Mouse (Mus musculus) frontal cortex, postnatal 14 days (tissue): ENCODE data around the gene Snrpa1.

Experiments used
- DNase-seq, 2 experiments: peaks; one replicate each; pipeline ENCODE4 v3.0.0; 2022; ENCODE audit warnings: low spot score in 2 of 2

The Snrpa1 gene

DNA sequence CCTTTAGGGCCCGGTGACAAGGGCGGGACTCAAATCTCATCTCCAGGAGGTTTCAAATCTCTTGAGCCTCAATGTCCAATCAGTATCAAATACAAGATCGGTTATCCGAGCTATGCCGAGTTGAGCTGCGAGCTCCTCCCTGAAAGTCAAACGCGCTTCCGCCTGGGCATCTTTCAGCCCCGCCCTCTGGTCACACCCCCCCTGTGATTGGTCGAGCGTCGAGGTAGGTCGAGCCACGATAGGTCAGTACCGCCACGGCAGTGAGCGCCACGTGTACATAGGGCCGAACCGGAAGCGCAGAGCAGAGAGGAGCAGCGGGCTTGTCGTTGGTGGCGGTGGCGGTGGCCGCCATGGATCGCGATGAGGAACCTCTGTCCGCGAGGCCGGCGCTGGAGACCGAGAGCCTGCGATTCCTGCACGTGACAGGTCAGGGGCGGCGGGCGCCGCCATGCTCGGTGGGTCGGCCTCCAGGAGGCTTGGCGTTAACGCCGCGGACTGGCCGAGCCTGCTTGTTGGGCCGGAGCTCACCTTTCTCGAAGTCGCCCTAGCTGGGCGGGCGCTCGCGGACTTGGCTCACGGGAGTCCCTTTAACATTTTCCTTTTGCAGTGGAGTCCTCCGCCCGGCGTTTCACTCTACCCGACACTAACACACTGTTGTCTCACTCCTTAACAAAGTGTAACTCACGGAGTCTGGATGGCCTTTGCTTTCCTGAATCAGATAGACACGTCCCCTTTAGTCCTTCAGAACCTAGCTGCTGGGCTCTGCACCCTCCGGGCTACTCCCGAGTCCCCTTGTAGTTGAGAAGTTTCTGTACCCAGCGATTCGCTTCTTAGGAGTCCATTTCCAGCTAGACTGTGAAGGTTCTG lies 20.8 kb downstream of the Snrpa1 start, which contains the start of gene Selenos:
Selenos (plus strand) TSS at position 286 of the 867 bp plus-strand sequence.
- peak; percentile 94 to 95 for DNase-seq

DNA sequence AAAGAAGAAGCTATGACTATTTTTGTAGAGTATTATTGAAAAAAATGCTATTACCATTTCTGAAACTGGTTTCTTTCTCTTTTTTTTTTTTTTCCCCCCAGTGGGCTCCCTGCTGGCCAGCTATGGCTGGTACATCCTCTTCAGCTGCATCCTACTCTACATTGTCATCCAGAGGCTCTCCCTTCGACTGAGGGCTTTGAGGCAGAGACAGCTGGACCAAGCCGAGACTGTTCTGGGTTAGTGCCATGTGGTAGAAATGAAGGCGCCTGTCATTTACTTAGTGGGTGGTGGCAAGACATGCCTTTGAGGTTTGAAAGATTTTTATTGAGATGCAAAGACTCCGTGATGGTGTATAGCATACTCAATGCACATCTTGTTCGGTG lies 21.4 kb downstream of the Snrpa1 start:
- no peak for DNase-seq

GRCm38 (mm10) chr7:66083757-66084156 lies 25.0 kb downstream of the Snrpa1 start:
- no peak for DNase-seq

- DNase-seq = no peak
Measured at GRCm38 (mm10) chr7:66084546-66084945, 25.7 kb downstream of the Snrpa1 start.

- no peak for DNase-seq
Measured at GRCm38 (mm10) chr7:66087652-66088051, 28.8 kb downstream of the Snrpa1 start.

- DNase-seq = no peak
Measured at GRCm38 (mm10) chr7:66088077-66088476, 29.3 kb downstream of the Snrpa1 start.

- DNase-seq = no peak
Measured at GRCm38 (mm10) chr7:66090676-66091190, 31.9 kb downstream of the Snrpa1 start.

- no peak for DNase-seq
Measured at GRCm38 (mm10) chr7:66091553-66091952, 32.8 kb downstream of the Snrpa1 start.

DNA sequence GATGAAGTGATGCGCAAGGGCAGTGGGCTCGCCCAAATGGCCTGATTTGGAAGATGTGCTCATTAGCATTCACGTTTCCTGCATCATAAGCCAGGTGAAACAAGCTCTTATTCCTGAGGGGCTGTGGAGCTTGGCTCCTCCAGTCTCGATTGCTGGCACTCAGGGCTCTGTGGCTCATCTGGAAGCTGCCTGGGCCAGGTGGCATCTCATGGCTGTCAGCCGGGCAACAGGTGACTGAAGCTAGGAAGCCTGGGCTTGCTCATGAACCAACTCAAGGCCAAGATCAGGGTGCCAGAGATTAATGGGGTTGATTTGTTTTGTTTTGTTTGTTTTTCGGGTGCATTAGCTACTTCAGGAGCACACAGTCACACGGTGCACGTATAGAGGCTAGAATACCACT lies 33.9 kb downstream of the Snrpa1 start:
- no peak for DNase-seq

DNA sequence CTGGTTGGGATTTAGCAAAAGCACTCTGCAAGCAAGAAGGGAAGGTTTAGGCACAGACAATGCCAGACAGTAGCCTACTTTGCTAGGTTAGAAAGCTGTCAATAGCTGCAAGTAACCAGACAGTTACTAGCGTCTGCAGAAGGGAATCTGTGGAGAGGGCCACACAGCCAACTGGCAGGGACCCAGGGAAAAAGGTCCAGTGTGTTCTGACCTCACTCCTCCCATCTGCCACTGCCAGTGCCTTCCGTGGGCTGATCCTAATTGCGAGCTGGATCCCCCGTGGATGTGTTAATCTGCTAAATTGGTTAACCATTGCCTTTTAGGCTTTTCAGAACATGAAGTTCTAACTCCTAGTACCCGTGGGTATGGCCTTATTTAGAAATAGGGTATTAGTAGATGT lies 35.3 kb downstream of the Snrpa1 start:
- DNase-seq = no peak

- no peak for DNase-seq
Measured at GRCm38 (mm10) chr7:66098803-66099202, 40.0 kb downstream of the Snrpa1 start.

GRCm38 (mm10) chr7:66101866-66102265 lies 43.1 kb downstream of the Snrpa1 start:
- no peak for DNase-seq

DNA sequence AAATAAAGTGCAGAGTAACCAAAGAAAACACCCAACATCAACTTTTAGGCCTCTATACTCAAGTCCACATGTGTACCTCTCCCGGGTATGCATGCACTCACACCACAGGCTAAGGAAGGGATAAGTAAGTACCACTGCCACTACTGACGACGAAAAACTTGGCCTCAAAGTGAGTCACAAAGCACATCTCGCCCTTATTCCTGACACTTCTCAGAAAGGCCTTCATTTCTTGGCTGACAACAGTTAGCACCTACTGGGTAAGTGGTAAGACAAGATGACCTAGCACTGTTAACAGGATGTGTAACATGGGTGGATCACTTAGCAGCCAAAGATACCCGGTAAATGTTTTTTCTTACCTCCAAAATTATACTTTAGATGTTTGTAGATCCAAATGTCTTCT lies 45.7 kb downstream of the Snrpa1 start:
- DNase-seq = no peak

DNA sequence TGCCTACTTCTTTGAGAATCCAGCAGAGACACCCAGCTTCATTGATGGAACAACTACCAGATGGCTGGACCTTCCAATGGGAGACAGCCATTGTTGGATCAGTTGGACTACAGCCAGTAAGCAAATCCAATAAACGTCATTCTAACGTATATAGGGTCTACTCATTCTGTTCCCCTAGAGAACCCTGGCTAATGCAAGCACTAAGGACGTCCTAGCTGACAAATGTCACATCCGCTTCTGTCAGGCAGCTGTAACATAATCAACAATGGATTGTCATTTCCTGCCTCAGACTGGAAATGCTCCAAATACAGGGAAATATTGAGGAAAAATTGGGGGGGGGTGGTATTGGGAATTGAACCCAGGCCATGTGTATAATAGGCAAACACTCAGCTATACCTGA lies 47.0 kb downstream of the Snrpa1 start:
- DNase-seq = no peak

- no peak for DNase-seq
Measured at GRCm38 (mm10) chr7:66106581-66107056, 47.8 kb downstream of the Snrpa1 start.

- DNase-seq = no peak
Measured at GRCm38 (mm10) chr7:66107206-66107605, 48.4 kb downstream of the Snrpa1 start.

DNA sequence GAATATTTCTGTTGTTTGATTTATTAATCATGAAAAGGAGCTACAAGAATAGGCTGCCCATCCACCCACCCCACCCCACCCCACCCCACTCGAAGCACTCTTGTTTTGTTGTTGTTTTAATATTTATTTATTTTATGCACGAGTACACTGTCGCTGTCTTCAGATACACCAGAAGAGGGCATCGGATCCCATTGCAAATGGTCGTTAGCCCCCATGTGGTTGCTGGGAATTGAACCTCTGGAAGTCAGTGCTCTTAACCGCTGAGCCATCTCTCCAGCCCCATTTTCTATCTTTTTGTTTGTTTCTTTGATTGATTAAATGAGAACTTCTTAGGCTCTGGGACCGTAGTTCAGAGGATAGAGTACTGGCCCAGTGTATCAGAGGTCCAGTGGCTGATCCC lies 49.1 kb downstream of the Snrpa1 start:
- DNase-seq = no peak

DNA sequence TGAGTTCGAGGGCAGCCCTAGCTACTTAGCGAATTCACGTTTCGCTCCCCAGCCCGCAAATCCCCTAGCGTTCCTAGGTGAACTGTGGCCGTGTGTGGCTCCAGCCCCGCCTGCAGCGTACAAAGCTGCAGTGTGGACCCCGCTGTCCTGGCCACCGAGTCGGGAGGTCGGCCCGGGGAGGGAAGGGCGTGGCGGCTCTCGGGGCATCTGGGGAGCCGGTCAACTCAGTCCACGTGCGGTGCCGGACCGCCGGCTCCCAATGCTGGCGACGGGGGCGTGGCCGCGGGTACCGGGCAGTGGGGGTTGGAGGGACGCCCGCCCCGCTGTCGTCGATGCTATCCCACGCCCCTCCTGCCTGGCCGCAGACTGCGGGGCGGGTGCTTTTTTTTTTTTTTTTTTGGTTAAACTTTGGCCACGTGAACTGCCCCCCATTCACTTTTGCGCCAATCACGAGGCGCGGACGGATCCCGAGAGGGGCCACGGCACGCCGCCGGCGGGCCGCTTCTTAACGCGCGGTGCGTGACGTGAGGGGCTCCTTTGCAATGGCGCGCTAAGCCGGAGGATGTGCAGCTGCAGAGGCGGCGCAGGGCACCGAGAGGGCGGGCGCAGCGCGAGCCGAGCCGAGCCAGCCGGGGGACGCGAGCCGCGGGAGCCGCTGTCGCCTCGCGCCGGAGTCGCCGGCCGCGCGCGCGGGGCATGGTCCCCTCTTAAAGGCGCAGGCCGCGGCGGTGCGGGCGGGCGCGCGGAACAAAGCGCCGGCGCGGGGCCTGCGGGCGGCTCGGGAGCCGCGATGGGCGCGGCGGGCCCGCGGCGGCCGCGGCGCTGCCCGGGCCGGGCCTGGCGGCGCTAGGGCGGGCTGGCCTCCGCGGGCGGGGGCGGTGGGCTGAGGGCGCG lies 50.4 kb downstream of the Snrpa1 start, which contains the start of gene Chsy1:
Chsy1 (plus strand) TSS at position 555 of the 894 bp plus-strand sequence.
- peak; percentile 81 to 88 for DNase-seq

- DNase-seq = no peak
Measured at GRCm38 (mm10) chr7:66109855-66110635, 51.2 kb downstream of the Snrpa1 start.

GRCm38 (mm10) chr7:66110636-66111112 lies 51.9 kb downstream of the Snrpa1 start:
- no peak for DNase-seq

GRCm38 (mm10) chr7:66111211-66111610 lies 52.4 kb downstream of the Snrpa1 start:
- DNase-seq = no peak
